Mouse (Mus musculus) cerebellum, adult 9-10 months (tissue): Measurements from ENCODE around the gene Tbc1d22a.

ENCODE experiments used
- DNase-seq: peaks from one replicate; pipeline ENCODE4 v3.0.0; 2022

Tbc1d22a gene

GRCm38 (mm10) chr15:86415951-86416350, 201.7 kb downstream of the Tbc1d22a start:
- no peak for DNase-seq

DNA sequence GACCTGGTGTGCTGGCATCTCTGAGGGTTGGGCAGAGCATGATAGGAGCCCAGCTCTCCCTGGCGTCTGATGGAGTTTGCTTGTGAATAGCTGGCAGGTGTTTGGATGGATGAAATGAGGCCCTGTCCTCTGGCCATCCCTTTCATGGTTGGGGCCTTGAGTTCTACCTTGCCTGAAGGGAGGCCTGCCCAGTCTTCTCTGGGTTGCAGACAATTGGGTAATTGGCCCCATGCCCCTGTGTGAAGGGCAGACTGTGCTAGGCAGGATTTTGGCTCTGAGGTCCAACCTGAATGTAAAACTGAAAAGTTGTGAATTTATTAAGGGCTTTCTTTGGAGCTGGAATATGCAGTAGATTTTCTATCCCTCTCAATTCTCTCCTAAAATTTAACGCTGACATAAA, 204.2 kb downstream of the Tbc1d22a start:
- no peak for DNase-seq

GRCm38 (mm10) chr15:86419620-86420019, 205.4 kb downstream of the Tbc1d22a start:
- DNase-seq = peak; percentile 25

DNA sequence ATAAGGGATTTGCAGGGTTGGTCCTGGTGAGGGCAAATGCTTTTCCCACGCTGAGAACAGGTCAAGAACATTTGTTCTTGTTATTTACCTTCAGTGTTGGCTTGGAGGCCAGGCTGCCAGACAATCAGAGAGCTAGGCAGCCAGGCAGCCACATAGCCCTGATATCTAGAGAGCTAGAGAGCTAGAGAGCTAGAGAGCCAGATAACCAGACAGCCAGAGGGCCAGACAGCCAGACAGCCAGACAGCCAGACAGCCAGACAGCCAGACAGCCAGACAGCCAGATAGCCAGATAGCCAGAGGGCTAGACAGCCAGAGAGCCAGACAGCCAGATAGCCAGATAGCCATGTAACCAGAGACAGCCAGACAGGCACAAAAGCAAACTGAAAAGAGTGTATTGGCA, 208.6 kb downstream of the Tbc1d22a start:
- DNase-seq = no peak

DNA sequence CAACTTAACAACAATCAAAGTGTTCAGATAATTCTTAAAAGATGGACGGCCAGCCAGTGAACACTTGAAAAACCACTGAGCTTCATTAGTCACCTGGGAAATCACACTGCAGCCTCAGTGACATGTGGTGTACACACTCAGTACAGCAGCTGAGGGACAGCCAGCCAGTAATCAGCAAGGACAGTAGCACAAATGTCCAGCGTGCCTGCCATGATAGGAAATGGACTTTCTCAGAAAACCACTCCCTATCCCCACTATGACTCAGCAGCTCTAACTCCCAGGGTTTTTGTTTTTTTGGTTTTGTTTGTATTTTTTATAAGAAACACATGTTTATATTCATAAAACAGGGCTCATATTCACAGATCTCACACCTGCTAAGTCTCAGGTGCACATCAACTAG, 209.6 kb downstream of the Tbc1d22a start:
- no peak for DNase-seq

DNA sequence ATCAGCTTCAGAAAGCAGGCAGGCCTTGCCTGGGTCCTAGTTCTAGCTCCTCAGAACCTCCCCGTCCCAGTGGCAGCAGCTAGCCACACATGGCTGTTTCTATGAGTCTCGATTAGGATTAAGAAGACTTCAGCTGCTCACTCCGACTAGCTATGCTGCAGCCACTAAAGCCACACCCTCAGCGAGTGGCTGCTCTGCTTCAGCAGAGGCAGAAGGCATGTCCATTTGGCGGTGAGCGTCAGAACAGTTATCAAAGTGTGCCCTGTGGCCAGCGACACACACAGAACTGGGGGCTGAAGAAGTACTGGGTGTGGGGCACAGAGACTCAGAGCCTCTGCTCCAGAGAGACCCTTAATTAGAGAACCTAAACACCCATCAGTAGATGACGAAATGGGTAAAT, 210.7 kb downstream of the Tbc1d22a start:
- DNase-seq = no peak

- DNase-seq = no peak
Observed at GRCm38 (mm10) chr15:86426364-86427000, 212.2 kb downstream of the Tbc1d22a start.

DNA sequence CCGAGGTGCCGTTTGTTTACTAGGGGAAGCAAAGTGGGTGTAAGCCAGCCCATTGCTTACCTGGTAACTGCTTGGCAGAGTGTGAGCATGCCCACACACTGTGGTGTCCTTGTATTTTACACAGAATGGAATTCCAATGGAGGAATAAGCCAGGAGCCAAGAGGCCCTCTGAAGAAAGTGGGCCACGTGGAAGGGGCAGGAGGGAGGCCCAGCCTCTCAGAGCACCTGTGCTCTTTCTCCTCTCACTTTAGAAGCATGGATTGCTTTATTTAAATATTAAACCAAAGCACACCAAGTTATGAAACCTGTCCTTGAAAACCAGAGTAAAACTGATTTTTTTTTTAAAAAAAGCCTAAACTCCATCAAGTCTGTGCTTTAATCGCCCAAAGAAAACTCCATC, 213.2 kb downstream of the Tbc1d22a start:
- no peak for DNase-seq

GRCm38 (mm10) chr15:86428496-86428895, 214.2 kb downstream of the Tbc1d22a start:
- peak; percentile 37 for DNase-seq

- no peak for DNase-seq
Observed at GRCm38 (mm10) chr15:86429766-86430335, 215.6 kb downstream of the Tbc1d22a start.

DNA sequence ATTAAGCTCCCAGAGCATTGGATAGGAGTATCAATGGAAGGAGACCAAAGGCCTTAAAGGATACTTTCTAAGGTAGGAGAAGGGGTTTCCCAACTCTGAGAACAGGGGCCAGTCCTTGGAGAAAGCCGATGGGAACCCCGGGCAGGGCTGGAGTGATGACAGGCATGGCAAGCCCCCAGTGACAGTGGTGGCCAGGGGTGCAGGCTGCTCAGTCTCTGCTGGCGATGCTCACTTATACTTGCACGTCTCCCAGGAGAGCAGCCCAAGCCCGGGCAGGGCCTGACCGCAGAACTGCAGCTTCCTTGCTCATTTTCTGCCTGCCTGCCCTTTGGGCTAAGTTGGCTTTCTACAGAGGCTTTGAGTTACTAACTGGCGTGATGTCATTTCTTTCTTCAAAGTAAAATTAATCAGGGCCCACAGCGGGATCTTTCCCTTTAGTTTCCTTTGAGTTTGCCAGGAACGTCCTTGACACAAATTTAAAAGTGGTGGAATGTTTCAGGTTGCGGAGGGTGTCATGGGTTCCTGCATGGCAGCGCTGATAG, 217.4 kb downstream of the Tbc1d22a start:
- no peak for DNase-seq

- no peak for DNase-seq
Observed at GRCm38 (mm10) chr15:86432791-86433190, 218.5 kb downstream of the Tbc1d22a start.

DNA sequence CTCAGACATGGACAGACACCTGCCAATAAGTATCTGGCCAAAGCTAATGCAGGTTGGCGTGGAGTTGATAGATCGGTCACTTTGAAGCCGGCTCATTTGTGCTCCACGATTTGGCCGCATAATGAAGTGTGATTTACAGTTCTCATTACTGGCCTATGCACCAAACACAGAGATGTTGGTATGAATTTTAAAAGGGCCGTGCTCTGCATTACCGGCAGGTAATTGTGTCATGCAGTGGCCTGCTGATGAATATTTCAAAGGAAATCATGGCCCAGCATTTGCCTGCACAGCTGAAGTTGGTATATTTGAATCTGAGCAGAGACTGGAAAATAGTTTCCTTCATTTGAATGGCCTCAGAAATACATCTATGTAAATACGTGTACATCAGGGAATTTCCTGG, 219.1 kb downstream of the Tbc1d22a start:
- no peak for DNase-seq

DNA sequence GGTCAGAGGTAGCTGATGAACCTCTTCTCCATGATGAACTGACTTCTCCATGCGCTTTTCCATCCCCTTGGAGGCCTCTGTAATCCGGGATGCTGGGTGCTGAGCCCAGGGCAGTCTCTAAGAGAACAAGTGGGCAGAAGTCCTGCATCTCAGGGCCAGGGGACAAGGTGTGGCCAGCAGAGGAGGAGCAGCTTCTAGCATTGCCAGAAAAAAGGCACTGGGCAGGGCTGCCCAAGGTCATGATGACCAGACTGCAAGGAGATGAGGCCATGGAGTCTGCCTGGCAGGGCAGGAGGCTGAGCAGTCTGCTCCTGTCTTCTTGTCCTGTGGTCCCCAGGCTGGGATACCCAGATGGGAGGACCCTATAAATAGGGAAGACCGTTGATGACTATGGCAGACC, 220.0 kb downstream of the Tbc1d22a start:
- no peak for DNase-seq

- no peak for DNase-seq
Observed at GRCm38 (mm10) chr15:86437346-86437745, 223.1 kb downstream of the Tbc1d22a start.

DNA sequence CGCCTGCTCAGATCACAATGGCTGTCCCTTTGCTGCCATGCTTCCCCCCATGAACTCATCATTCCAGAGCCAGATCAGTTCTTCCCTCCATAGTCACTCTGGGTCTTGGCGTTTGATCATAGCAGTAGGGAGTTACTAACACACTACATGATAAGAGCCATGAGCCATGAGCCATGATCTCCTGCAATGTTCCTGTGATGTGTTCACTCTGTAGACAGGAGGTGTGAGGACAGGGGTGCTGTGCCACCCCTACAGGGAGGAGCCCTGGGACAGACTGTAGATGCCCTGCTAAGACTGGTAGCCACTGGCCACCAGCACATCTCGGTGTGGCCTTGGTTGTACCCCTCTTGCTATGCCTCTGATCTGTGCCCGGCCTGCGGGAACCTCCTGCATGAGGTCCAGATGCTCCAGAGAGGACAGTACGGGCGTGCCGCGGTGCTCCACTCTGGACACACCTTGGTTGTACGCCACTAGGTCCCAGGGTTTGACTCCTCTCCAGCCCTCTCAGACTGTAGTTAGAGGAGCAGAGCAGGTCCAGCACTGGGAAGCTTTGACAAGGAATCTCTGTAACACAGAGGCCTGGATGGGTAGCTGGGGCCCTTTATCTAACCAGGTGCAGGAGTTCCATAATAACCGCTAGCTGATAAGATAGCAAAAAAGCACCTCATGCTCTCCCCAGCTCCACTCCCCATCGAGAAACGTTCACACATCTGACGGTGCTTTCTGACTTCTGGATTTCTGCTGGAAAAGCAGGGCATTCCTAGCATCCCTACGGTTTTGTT, 224.9 kb downstream of the Tbc1d22a start:
- no peak for DNase-seq

DNA sequence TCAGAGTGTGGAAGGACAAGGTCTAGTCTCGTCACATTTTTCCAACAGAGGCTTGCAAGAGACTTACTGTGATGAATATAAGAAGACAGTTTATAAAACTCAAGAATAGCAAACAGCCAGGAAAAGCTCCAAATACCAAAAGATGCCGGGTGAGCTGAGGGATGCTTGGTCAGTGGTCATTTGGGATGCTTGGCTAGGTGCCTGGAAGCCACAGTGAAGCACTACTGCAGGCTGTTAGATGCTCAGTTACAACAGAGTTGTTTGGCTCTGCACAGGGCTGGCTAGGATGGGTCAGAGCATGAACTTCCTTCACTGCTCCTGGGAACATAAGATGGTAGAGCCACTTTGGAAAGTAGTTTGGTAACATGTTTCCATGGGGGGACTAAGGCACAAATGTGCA, 230.0 kb downstream of the Tbc1d22a start:
- DNase-seq = peak; percentile 12

DNA sequence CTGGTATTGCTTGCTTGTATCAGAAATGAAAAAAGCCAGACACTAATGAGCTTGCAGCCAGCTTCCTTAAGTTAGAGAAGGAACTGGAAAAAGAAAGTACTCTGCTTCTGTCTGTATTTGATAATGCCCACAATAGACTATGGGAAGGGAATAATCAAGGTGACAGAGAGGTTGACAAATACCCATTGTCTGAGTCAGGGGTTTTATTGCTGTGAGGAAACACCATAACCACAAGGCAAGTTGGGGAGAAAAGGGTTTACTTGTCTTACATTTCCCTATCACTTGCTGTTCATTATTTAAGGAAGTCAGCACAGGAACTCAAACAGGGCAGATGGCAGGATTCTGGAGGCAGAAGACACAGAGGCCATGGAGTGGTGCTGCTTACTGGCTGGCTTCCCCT, 231.8 kb downstream of the Tbc1d22a start:
- DNase-seq = no peak

- DNase-seq = no peak
Observed at GRCm38 (mm10) chr15:86447251-86447650, 233.0 kb downstream of the Tbc1d22a start.

GRCm38 (mm10) chr15:86449236-86449635, 235.0 kb downstream of the Tbc1d22a start:
- peak; percentile 46 for DNase-seq

GRCm38 (mm10) chr15:86449794-86450193, 235.5 kb downstream of the Tbc1d22a start:
- DNase-seq = no peak

- no peak for DNase-seq
Observed at GRCm38 (mm10) chr15:86459413-86459812, 245.2 kb downstream of the Tbc1d22a start.

DNA sequence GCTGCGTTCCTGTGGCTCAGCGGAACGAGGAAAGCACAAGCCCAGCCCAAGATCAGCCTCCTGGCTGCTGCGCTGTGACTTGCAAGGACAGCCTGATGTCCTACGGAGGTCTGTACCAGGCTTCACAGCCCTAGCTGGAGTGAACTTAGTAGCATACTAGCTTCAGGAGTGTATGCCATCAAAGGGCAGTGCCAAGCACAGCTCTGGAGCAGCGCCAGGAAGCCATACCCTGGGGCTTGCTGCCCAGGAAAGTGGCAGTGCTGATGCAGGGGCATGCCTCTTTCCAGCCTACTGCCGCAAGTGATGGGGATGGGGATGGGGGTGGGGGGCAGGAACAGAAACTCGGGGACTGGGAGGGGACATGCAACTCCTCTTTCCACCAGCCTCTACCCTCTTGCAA, 248.4 kb downstream of the Tbc1d22a start:
- no peak for DNase-seq

GRCm38 (mm10) chr15:86468082-86468481, 253.8 kb downstream of the Tbc1d22a start:
- no peak for DNase-seq
